Mouse (Mus musculus) cerebellum, adult 2 months (tissue): ENCODE data around the gene Spaca1. TPM values are rescaled to one million over a fixed set of nuclear protein-coding genes. Genes with fewer than 3 reads are reported as not detected.
"Not testable (repeated sequence)": the region's sequence is repeated elsewhere in the genome, so short reads cannot be mapped to it uniquely, and the experiment has no call there.

Experiments
- DNase-seq, 2 experiments: peaks; one replicate each; pipeline ENCODE4 v3.0.0; 2021
- H3K27ac ChIP-seq: fragments of 200-500 bp; 2 replicates; pipeline ENCODE4 v1.5.1; 2012; ENCODE audit warnings: low read length, control low read depth, inconsistent platforms; ENCODE audit not compliant: insufficient read depth
- H3K27me3 ChIP-seq: fragments of 200-500 bp; 2 replicates; pipeline ENCODE4 v1.6.1; 2012; ENCODE audit warnings: inconsistent platforms, mild to moderate bottlenecking, low read length, moderate library complexity; ENCODE audit not compliant: control insufficient read depth, insufficient read depth
- H3K4me1 ChIP-seq: fragments of 200-500 bp; 2 replicates; pipeline ENCODE4 v1.6.1; 2011; ENCODE audit warnings: low read length; ENCODE audit not compliant: control insufficient read depth, insufficient read depth
- H3K4me3 ChIP-seq: fragments of 200-500 bp; replicated peaks from 2 replicates; pipeline ENCODE3; 2011; ENCODE audit warnings: mild to moderate bottlenecking, low read depth, low read length, control low read depth; ENCODE audit not compliant: insufficient read depth
- CTCF ChIP-seq: fragments of 200-500 bp; IDR thresholded peaks from 2 replicates; pipeline ENCODE4 v1.5.1; 2011; ENCODE audit warnings: low read depth, mild to moderate bottlenecking, control low read depth, low read length, moderate library complexity, borderline replicate concordance; ENCODE audit not compliant: insufficient read depth
- POLR2A ChIP-seq: fragments of 200-500 bp; IDR thresholded peaks from 2 replicates; pipeline ENCODE4 v1.6.1; 2011; ENCODE audit warnings: low read length, control low read depth, borderline replicate concordance; ENCODE audit not compliant: insufficient read depth
- WGBS: fragments of 180-500 bp; shearing (Covaris S2); methylation state at CpG from one replicate; pipeline ENCODE4 v1.1.7; 2018; 5-methylcytosine and 5-hydroxymethylcytosine counted together
- polyA plus RNA-seq: library from polyadenylated mRNA; depleted of rRNA; stranded (reverse); fragments of >200 nt; gene quantifications from 2 replicates; pipeline ENCODE4 v1.2.3, GENCODE M21; 2012; rRNA removed

Gene Spaca1
- polyA plus RNA-seq, result 0.08 and 0.14 TPM in 2 replicates

DNA sequence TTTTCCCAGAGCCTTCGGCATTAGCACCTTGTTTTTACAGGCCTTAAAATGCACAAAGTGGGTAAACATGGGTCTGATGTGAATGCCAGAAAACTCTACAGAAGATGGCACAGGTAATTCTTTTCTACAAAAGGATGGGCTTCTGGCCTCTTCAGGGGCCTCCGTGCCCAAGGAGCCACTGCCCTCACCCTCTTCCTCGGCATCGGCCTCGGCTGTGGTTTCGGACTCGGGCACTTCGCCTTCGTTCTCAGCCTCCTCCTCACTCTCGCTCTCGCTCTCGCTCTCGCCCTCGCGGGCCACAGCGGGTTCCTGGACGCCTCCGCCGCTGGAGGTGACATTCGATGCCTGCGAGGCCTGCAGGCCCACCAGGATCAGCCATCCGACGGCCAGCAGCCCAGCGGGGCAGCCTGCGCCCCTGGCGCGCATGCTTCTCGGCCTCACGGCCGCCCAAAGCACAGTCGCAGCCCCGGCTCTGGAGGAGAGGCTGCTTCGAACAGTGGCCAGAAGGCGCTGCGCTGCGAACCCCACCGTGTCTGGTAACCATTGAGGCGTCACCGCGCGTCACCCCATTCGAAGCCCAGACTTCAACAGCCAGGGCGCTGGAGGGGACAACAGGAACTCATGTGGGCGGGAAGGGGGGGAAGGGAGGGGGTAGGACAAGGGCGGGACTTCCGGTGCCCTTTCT lies at the start of gene Spaca1:
Spaca1 (minus strand) TSS at position 621 of the 685 bp plus-strand sequence.
- Histone ChIP-seq H3K27me3 (no peaks in the 10 kb centered on the region), H3K4me3 (no peak within 1 kb of the TSS), H3K27ac (no peak within 1 kb of the TSS), H3K4me1 (no peaks in the 10 kb centered on the region)
- 38% methylated on average over 46 of the region's 46 CpGs for WGBS
- no peak for TF ChIP-seq CTCF
- TF ChIP-seq POLR2A, result no peak
- DNase-seq, result peak; percentile 13 to 17

DNA sequence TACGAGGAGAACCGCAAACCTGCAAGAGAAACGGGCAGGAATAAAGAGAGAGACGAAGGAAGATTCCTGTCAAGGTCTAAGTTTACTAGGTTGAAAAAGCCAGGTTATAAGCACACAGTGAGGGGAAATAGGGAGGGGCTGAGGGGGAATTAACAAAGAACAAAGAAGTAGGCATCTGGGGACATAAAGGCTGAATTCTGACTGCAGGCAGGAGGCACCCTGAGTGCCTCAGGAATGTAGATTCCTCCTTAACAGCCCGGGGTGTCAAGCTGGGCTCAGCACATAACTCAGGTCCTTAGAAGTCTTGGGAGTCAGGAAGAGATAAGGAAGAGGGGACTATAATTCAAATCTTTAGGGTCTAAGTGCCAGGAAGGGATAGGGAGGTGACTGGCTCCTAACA lies 37.3 kb upstream of the Spaca1 start:
- H3K4me1 ChIP-seq, H3K4me3 ChIP-seq, H3K27me3 ChIP-seq, H3K27ac ChIP-seq, DNase-seq: not testable (repeated sequence)
- 92% methylated on average over 5 of the region's 5 CpGs for WGBS

DNA sequence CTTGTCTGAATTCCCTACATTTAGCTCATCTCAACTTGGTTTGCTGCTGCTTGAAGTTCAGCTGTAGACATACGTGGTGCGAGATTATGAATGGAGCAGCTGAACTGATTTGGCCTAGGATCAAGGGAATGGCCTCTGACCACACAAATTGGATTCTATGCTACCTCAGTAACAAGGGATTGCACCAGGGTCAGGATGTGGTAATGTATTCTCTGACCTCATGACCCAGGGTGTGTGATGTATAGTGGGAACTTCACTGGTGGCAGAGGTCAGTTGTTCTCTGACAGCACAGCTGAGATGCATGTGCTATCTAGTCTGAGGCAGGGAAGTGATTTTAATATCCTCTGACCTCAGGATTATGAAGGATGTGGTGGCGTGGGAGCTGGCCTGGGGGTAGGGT lies 31.1 kb upstream of the Spaca1 start:
- Histone ChIP-seq H3K27me3 (no peaks in the 10 kb centered on the region), H3K4me1 (no peaks in the 10 kb centered on the region), H3K4me3 (no peak overlapping the region), H3K27ac (no peak overlapping the region)
- TF ChIP-seq CTCF (no peak), POLR2A (no peak)
- 84% methylated on average over 3 of the region's 3 CpGs for WGBS
- no peak for DNase-seq

DNA sequence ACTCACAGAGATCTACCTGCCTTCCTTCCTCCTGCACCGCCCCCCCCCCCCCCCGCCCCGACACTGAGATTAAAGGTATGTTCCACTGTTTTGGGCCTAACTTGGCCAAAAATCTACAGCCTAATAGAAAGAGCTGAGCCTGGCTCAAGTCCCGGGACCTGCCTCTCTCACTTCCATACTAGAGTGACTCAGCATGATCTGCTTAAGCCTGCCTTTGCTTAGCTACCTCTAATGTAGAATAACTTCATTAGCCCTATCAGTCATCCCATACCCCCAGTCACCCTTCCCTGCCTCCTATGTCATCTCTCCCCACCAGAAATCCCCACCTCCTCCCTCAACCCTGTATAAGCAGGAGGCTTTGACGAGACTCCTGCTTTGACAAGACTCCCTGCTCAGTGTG lies 19.0 kb upstream of the Spaca1 start:
- no peak for DNase-seq
- no peaks in the 10 kb centered on the region for H3K27me3 ChIP-seq
- TF ChIP-seq CTCF, result no peak
- TF ChIP-seq POLR2A, result no peak
- H3K27ac ChIP-seq, result no peak overlapping the region
- H3K4me3 ChIP-seq, result no peak overlapping the region
- 79% methylated on average over 5 of the region's 5 CpGs for WGBS
- no peaks in the 10 kb centered on the region for H3K4me1 ChIP-seq

DNA sequence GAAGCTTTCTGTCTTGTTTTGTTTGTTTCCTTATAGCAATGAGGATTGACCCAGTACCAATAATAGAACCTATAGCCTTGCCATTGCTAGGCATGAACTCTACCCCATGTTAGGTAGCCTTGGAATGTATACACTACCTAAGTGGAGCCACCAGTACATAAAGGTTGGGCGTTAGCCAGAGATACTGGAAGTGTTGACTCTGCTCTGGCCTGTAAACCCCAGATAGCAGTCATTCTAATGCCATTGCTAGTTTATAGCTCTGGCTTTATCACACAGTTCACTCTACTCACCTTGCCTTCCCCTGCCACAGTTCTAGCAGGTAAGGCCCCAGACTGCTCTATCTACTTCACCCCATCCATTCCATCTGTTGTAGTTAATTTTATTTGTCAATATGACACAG lies 8.3 kb upstream of the Spaca1 start:
- Histone ChIP-seq H3K4me3 (no peak overlapping the region), H3K27ac (no peak overlapping the region), H3K4me1 (no peaks in the 10 kb centered on the region), H3K27me3 (no peaks in the 10 kb centered on the region)
- WGBS, result 83% methylated on average over 1 of the region's 1 CpGs
- no peak for DNase-seq
- TF ChIP-seq POLR2A, result no peak
- TF ChIP-seq CTCF, result no peak

DNA sequence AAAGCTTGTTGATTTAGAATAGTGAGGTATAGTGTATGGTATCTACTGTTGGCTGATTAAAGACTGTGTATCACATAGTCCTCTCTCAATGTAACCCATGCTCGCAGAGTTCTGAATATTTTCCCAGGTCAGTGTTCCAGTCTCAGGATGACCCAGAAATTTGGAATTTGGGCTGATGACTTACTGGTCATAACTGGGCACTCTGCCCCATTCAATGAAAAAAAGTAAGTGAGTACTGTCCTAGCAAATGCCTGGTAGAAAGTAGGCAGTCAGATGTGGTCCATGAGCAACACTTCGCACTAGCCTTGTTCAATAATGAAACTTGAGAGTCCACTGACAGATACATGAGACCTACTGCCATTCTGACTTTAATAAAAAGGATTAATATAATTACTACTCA lies 23.2 kb downstream of the Spaca1 start:
- H3K27me3 ChIP-seq, result no peaks in the 10 kb centered on the region
- no peak overlapping the region for H3K4me3 ChIP-seq
- TF ChIP-seq CTCF, result no peak
- no peak for DNase-seq
- no peaks in the 10 kb centered on the region for H3K4me1 ChIP-seq
- H3K27ac ChIP-seq, result no peak overlapping the region
- WGBS, result 96% methylated on average over 2 of the region's 2 CpGs

DNA sequence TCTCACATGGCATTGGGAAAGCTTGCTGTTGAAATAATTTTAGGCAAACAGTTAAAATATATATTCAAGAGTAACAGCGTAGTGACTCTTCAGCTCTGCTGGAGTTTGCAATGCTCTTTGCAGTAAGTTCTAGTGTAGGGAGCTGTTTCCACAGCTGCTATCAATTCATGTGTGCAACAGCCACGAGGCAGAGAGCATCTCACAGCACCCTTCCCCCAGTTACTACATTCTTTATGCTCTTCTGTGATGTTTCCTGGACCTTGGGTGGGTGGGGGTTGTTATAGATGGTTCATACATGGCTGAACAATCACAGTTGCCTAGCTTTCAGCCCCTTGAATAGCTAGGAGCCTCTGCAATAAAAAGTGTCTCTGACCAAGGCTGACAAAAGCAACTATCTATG lies 28.5 kb downstream of the Spaca1 start:
- Histone ChIP-seq H3K4me1 (no peaks in the 10 kb centered on the region), H3K27ac (no peak overlapping the region), H3K27me3 (no peaks in the 10 kb centered on the region), H3K4me3 (no peak overlapping the region)
- DNase-seq, result no peak
- WGBS, result 51% methylated on average over 2 of the region's 2 CpGs
- no peak for TF ChIP-seq CTCF
- TF ChIP-seq POLR2A, result no peak

DNA sequence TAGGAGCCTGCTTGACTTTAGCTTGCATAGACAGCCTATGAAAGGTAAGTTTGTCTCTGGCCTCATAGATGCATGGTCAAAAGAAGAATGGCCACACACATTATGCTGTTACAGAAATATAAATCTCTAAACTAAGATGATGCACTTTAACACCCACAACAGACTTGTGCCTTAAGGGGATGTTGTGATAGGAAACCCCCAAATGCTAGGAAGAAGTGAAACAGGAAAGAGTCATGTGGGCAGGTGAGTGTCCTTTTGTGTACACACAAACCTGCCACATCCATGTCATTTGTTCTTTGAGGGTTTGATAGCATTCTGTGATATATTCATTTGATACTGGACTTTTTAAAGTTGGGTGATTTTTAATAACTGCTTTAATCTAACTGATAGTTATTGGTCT lies 53.6 kb downstream of the Spaca1 start:
- DNase-seq, result no peak
- TF ChIP-seq POLR2A (no peak), CTCF (no peak)
- Histone ChIP-seq H3K27me3 (no peaks in the 10 kb centered on the region), H3K27ac (no peak overlapping the region), H3K4me1 (no peaks in the 10 kb centered on the region), H3K4me3 (no peak overlapping the region)

DNA sequence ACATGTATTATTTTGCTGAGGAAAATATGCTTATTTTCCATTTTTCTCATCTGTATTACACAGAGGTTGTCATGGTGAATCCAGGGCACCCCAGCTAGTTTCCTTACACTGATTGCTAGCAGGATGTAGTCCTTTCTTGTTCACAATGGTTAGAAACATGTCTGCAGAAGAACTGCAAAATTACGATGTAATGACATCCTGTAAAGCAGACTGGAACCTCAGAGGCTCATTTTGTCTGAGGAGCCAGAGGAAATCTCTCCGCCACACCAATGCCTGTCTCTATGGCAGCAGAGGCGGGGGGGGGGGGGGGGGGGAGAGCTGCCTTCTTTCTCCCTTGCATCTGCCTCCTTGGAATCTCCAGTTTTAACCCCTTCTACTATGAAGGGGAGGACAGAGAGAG lies 57.3 kb downstream of the Spaca1 start:
- DNase-seq, result no peak
- Histone ChIP-seq H3K27me3 (no peaks in the 10 kb centered on the region), H3K4me3 (no peak overlapping the region), H3K4me1 (no peaks in the 10 kb centered on the region), H3K27ac (no peak overlapping the region)
- 49% methylated on average over 3 of the region's 3 CpGs for WGBS
- TF ChIP-seq CTCF (no peak), POLR2A (no peak)
